Mouse (Mus musculus) adrenal gland, adult (tissue): Measurements from ENCODE around the gene Kmt5c.

Source experiments
- DNase-seq, 2 experiments: peaks; one replicate each; pipeline ENCODE4 v3.0.0; 2022 to 2023; ENCODE audit warnings: low spot score in 1 of 2; ENCODE audit not compliant: inconsistent age in 2 of 2

Gene Kmt5c

DNA sequence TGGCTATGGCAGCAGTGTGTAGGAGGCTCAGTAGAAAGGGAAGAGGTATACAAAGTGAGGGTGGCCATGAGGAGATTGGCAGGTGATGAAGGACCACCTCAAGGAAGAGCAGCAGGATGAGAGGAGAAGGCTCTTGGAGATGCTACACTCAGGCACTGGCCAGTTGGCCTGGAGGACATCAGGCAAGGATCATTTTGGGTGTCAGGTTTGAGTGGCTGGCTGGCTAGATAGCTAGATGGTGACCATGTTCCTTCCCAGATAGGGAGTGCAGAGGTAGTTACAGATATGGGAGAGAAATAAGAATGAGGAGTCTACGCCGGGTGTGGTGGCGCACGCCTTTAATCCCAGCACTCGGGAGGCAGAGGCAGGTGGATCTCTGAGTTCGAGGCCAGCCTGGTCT lies 5.0 kb downstream of the Kmt5c start:
- no peak for DNase-seq

DNA sequence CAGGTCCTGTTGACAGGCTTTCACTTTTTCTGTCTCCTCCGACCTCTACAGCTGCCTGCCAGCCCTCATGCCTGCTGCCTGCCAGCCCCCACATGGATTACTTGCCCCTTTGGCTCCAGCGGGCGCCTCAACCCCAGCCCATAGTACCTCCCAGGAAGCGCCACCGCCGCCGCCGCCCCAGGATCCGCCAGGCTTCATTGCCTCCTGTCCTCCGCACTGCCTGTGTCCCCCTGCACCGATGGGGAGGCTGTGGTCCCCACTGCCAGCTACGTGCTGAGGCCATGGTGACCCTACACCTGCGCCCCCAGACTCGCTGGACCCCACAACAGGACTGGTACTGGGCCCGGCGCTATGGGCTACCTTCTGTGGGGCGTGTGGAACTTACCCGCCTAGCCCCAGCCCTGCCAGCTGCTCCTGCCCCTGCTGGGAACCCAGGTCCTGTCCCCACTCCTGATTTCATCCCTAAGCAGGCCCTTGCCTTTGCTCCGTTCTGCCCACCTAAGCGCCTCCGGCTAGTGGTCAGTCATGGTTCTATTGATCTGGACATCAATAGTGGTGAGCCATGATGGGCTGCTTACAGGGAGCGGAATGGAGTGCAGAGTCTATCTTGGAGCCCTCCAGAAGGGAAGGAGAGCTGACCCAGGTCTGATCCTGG lies 6.5 kb downstream of the Kmt5c start:
- DNase-seq: no peak

DNA sequence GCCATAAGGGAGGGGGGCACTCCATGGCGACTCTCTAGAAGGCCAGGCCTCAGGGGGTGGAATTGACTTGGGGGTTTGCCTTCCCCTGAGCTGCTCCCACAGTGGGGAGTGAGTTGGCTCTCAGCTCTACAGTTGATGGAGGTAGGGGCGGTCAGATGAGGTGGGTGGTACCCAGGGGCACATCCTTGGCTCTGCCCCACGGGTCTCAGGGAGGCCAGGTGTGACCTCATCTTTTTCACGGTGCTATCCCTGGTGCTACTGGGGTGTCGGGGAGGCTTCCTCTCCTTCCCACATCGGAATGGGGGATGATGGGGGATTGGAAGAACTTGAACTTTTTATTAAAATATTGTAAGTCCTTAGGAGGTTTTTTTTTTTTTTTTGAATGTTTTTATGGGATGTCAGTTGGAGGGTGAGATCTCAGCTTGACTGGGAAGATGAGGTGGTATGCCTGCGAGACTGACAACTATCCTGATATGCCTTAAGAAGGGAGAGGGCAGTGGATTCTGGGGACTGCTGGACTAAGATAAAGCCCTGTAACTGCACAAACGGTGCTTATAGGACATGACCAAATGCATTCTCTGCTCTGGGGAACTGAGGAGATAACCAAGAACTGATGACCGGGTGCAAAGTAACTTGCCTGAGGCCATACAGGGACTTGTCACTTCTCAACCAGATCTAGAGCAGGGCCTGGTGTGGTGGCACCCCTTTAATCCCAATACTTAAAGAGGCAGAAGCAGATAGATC lies 7.4 kb downstream of the Kmt5c start:
- DNase-seq: no peak

DNA sequence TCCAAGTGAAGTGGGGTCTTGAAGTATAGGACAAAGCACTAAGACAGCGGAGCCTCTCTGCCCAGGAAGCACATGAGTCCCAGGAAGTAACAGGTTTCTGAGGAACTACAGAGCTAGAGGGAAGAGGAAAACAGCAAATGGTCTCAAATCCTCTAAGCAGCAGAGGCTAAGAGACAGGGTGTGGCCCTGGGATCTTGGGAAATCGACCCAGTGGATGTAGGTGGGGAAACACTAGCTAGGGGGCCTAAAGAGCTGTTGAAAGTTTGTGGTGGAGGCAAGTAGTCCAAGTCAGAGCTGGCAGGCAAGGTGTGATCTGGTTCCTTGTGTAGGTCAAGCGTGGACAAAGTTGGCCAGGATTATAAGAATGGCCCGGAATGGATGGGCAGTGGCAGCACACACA lies 8.4 kb downstream of the Kmt5c start:
- no peak for DNase-seq

DNA sequence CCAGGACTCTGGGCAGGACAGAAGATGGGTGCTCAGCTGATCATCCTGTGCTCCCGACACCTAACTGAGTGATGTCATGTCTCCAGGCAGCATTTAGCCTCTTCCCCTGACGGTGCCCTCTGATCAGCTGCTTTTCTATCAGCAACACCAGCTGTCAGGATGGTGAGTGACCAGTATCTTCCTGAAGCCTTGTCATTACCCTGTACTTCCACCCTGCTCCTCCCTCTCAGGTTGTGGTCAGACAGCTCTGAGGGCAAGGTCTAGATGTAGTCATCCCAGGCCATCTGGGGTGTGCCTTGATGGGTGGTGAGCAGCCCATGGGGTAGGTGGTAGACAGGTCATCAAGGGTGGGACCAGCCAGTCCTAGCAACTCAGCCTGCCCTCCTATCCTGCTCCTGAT lies 9.3 kb downstream of the Kmt5c start:
- DNase-seq: no peak

DNA sequence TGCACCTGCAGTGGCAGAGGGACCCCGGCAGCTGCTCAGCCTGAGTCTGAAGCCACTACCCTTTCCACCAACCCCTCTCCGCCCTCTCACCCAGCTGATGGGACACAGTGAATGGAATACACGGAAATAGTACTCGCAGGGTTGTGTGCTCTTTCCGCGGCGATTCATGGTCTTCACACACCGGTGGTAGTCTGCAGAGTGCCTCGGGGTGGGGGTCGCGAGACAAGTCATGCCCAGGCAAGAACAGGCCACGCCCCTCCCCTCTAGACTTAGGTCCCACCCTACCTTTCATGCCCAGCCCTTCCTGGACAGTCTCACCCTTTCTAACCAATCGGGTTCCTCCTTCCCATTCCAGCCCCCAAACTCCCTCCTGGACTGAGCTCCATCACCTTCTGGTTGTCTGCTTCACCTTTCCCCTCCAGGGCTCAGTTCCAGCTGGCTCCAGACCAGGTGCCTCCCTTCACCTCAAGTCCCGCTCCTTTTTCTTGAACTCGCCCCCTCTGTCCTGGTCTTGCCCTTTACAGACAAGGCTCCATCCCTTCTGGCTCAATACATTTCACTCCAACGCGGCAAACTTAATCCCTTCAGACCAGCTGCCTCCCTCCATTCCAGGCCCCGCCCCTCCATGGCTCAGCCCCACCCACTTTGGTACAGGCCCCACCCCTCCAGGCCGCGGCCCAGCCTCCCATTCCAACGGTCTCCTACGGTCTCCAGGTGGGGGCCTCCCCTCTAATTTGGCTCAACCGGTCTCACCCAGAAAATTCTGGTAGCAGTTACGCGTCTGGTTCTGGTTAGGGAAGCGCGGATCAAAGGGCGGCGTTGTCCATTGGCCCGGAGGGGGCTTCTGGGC lies 12.3 kb downstream of the Kmt5c start:
- peak in 1 of 2 experiments; percentile 78 for DNase-seq

DNA sequence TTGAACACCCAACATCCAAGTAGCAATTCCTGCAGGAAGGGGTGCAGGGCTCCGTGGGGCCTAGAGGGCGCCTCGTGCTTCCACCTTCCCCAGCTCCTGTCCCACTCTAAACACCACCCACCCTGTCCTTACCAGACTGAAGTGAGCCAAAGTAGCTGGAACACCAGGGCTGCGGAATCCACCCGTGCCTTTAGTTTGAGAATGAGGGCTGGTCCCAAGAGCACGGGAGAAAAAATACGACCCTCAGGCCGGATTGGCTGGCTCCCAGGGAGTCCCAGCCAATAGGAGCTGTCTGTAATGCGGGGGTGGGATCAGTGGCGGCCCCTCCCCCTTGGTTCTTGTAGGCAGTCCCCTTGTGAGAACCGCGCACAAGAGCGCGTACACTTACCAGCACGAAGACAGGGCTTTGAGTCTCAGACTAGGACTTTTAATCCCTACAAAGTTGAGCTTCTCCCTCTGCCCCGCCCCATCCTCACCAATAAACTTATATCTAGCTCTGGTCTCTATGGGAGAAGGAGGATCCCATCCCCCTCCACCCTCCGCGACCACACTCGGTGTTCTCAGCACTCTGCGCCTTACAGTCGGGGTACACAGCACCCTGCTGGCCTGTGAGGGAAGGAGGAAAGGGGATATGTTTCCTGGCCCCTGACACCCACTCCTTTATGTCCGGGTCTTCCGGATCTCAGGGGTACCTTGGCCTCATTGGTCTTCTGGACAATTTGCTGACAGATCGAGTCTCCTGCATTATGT lies 13.1 kb downstream of the Kmt5c start, which contains the start of gene Cox6b2:
Cox6b2 (minus strand) TSS at position 274 of the 750 bp plus-strand sequence.
- peak; percentile 70 to 84 for DNase-seq

DNA sequence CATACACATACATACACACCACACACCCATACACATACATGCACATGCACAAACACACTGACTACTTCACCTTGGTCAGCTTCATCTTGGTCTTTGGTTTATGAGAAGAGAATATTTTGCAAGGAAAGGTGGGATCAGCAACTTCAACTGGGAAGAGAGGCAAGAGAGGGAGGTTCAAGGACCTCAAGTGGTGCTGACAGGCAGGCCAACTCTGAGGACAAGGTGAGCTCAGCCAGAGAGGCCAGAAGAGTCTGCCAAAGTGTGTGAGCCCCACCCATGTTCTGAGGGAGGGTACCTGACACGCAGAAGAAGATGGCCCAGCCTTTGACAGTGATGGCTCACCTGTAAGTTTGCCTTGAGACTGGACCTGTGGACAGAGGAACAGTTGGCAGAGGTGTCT lies 19.8 kb downstream of the Kmt5c start:
- no peak for DNase-seq

DNA sequence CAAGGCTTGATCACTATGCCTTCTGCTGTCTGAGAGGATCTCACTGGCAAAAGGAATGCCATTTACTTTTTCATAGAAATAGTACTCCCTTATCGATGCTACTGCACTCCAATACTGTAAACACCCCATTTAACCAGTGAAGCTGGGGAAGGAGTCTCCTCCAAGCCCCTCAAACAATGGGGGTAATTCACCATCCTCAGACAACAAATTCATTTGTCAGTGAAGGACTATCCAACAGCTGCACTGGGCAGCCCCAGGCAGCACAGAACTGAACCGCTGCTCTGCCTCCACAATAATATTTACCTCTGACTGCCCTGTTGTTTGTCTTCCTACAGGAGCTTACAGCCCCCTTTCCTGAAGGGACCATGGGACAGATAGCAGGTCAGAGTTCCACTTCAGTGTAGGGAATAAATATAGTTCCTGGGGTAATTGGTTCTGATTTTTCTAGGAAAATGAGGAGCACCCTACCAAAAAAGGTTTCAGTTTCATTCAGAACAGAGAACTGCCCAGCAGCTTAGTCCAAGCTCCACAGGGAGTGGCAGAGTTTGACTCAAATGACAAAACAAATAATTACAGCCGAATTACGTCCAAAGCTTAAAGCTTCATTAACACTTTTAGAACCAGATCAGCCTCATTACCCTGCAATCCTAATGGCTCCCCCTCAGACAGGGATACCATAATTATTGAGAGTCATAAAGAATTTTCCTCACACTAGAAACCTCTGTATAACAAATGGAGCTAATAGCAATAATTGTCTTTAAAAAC lies 25.2 kb downstream of the Kmt5c start:
- DNase-seq: no peak

DNA sequence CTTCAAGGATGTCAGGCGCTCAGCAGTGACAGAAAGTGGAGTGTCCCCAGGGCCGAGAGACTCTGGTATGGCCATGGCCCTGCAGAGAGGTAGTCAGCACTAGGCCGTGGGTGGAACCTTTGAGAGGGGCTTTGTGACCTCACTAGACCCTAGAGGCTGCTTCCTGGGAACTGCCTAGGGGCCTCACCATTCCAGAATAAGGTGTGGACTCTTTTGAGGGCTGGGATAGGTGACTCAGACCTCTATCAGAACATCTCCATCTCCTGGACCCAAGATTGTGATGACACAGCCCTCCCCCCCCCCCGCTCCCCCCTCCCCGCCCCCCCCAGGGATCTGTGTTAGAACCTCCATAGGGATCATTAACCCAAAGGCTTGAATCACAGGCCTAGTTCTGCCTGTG lies 31.3 kb downstream of the Kmt5c start, which contains the start of gene Fam71e2:
Fam71e2 (minus strand) TSS at position 101 of the 400 bp plus-strand sequence.
- no peak for DNase-seq

DNA sequence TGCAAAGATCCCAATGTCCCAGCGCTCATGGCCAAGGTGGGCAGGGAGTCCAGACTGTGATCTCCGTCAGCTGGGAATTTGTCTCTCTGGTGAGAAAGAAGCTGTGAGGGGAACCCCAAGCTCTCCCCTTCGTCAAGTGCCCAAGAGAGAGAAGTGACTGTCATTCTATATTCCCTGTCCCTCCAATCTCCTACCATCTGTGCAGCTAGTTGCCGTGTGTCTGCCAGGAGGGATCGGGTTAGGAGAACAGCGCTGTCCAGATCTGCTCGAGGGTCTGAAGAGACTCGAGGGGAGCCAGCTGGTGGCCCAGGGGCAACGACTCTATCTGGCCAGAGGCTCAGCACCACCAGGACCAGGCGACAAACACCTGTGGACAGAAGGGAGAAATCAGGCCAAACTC lies 36.2 kb downstream of the Kmt5c start:
- DNase-seq: no peak

DNA sequence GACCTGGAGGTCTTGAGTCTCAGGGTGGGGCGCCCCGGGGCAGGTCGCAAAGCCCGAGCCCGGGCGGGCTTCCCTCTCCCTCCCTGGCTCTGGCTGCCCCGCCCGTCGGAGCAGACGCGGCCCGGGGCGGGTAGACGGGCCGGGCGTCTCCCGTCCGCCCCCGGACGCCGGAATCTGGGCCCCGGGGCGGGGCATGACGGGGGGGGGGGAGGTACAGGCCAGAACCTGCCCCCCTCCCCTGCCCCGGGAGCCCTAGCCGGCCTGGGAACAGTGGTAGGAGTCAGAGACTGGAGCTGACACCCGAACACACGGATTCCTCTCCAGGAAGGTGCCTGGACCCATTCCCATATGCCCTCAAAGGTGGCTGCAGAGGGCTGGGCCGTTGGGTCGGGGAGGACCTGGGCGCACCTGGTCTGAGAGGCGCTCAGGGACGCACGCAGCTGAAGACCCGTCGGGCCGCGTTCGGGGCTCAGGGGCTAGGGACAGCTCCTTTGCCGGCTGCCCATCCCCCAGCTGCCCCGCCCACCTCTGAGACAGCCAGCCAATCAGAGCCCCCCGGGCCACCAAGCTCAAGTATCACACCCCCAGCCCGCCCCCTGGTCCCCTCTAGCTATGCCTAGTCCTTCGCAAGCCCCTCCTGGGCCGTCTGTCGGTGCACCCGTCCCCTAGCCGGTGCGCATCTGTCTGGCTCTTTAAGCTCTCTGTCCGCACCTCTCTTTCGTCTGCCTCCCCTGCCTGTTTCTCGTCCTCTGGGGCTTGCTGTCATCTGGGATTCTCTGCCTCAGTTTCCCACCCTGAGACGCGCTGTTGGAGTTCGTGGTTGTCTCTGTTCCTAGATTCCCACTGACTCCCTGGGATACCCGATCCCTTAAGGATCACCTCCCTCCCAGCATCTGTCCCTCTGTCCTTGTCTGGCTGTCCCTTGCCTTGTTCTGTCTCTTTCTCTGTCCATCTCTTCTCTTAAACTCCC lies 37.2 kb downstream of the Kmt5c start:
- DNase-seq: peak; percentile 59 to 77

DNA sequence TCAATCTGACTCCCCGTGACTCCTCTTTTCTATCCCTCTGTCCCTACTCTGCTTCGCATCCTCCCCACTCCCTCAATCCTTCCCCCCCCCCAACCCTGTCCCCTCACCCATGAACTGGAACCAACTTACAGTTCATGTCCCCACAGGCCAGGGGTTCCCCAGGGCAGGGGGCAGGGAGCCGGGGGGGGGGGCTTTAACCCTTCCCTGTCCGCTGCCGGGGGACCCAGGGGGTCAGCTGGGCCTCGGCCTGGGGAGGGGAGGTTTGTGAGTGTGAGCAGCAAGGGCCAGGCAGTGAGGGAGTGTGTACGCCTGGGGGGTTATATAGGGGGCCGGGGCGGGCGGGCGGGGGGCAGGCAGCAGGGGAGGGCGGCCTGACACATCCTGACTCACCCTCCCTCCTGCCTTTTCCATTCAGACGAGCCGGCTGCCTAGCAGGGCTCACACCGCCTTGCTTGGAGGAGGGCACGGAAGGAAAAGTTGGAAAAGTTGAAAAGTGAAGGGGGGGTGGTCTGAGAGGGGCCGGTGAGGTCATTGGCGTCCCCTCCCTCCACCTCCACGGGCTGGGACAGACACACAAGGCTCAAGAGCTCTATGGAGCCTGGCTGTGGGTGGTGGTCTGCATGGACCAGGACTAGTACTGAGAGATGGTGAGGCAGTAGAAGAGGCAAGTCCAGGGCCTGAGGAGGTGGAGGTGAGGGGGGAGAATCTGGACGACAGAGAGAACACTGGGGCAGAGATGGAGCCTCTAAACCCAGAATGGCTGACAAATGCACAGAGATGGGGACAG lies 38.1 kb downstream of the Kmt5c start:
- DNase-seq: no peak

DNA sequence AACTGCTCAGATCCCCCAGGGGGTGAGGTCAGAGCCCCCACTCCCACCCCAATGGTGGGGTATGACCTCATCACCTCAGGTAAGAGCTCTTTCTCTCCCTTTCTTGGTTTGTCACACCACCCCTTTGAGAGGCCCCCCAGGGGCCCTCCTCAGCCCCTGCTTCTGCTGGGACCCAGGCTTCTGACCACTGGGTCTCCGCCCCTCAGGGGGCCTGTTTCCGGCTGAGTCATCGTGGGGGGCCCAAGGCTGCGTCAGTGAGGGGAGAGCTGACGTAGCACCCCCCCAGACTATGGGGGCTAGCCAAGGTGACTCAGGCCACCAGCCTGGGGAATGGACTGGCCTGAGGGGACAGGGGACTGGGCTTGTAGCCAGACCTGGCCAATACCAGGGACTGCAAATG lies 40.0 kb downstream of the Kmt5c start:
- DNase-seq: no peak

DNA sequence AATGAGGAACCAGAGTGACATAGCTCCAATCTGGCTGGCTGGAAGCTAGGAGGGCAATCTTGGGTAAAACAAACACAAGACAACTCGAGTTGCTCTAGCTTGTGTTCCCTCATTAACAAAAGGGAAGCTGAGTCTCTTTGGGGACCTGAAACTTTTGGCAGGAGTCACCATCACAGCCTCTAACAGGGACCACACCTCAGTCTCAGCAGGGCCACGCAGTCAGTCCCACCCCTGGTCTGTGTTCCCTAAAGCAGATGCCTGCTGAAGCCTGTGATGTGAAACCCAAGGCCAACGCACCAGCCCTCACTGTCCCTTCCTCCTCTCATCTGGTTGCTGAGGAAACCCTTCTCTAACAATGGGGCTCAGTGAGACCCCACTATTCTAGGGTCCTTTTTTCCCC lies 42.2 kb downstream of the Kmt5c start:
- DNase-seq: no peak

DNA sequence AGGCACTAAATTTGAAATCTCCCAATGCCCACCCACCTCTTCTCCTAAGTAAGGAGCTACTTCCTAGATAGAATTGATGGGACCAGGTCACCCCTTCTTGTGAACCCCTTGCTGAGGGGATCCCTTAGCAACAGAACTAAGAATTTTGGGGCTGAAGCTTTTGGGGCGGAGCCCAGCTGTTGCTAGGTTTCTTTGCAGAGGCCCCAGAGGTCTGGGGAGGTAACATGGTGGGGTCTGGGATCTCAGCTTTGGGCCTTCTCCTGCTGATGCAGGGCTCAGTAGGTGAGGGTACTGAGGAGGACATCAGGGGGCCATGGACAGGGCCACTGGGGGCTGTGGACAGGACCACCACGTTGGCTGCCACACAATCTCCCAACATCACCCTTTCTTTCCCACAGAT lies 42.8 kb downstream of the Kmt5c start, which contains the start of the genes Il11 and Tmem190:
Il11 (minus strand) TSS at position 101 of the 400 bp plus-strand sequence.
Tmem190 (plus strand) TSS at position 179 of the 400 bp plus-strand sequence.
- no peak for DNase-seq

DNA sequence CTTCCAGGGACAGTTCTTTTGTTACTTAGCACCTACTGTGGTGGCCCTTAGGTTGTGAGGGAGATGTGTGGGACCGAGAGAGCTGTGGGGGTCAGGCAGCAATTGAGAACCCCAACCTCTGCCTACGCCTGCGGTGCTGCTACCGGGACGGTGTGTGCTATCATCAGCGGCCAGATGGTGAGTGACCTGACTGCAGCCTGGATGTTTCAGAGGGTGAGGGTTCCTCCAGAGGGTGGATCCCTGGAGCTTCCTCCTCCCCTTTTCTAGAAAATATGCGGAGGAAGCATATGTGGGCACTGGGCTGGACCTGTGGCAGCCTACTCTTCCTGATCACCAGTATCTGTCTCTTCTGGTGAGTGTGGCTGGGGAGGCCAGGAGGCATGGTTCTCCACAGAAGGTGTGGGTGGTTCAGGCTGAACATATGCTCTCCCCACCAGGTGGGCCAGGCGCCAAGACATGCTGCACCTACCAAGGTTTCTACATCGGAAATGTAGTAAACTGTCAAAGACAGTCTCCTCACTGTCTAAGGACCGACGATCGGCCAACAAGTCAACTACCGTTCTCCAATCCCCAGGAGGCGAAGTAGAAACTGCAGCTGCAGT lies 43.9 kb downstream of the Kmt5c start:
- no peak for DNase-seq
